Mouse (Mus musculus) small intestine, adult 2 months (tissue): ENCODE data around the gene Canx. TPM values are rescaled to one million over a fixed set of nuclear protein-coding genes. Genes with fewer than 3 reads are reported as not detected.

ENCODE experiments used
- H3K27ac ChIP-seq: fragments of 200-500 bp; 2 replicates; pipeline ENCODE4 v1.5.1; 2012; ENCODE audit warnings: low read depth, low read length, control low read depth, inconsistent platforms; ENCODE audit not compliant: insufficient read depth
- H3K27me3 ChIP-seq: fragments of 200-500 bp; 2 replicates; pipeline ENCODE4 v1.6.1; 2012; ENCODE audit warnings: mild to moderate bottlenecking, moderate library complexity, low read length, inconsistent platforms; ENCODE audit not compliant: control insufficient read depth, insufficient read depth
- H3K36me3 ChIP-seq: fragments of 200-500 bp; 2 replicates; pipeline ENCODE4 v1.6.1; 2012; ENCODE audit warnings: mild to moderate bottlenecking, low read length, control low read depth, inconsistent platforms; ENCODE audit not compliant: control insufficient read depth, insufficient read depth
- H3K4me1 ChIP-seq: fragments of 200-500 bp; 2 replicates; pipeline ENCODE4 v1.6.1; 2012; ENCODE audit warnings: low read length, inconsistent platforms, mixed read lengths; ENCODE audit not compliant: control insufficient read depth, insufficient read depth, insufficient read length
- H3K4me3 ChIP-seq: fragments of 200-500 bp; 2 replicates; pipeline ENCODE4 v1.5.1; 2012; ENCODE audit warnings: low read depth, mild to moderate bottlenecking, control low read depth, inconsistent platforms, low read length, moderate library complexity
- CTCF ChIP-seq: fragments of 200-500 bp; IDR thresholded peaks from 2 replicates; pipeline ENCODE4 v1.5.1; 2012; ENCODE audit warnings: low read depth, mild to moderate bottlenecking, control low read depth, inconsistent platforms, low read length, moderate library complexity, mixed read lengths; ENCODE audit not compliant: insufficient replicate concordance, insufficient read length; ENCODE audit errors: extremely low read depth
- POLR2A ChIP-seq: fragments of 200-500 bp; IDR thresholded peaks from 2 replicates; pipeline ENCODE4 v1.6.1; 2012; ENCODE audit warnings: low read depth, mild to moderate bottlenecking, control low read depth, inconsistent platforms, low read length, moderate library complexity
- WGBS: fragments of 180-500 bp; shearing (Covaris S2); methylation state at CpG from one replicate; pipeline ENCODE4 v1.1.7; 2018; 5-methylcytosine and 5-hydroxymethylcytosine counted together
- polyA plus RNA-seq: library from polyadenylated mRNA; depleted of rRNA; stranded (reverse); fragments of >200 nt; gene quantifications from 2 replicates; pipeline ENCODE4 v1.2.3, GENCODE M21; 2012

Canx gene
- polyA plus RNA-seq, 1 experiment: 31.9 TPM

GRCm38 (mm10) chr11:50263198-50263597 lies 62.3 kb downstream of the Canx start:
- WGBS: 88% methylated on average over 3 of the region's 3 CpGs
- Histone ChIP-seq H3K4me3 (no peak overlapping the region), H3K27me3 (no peaks in the 10 kb centered on the region), H3K36me3 (peaks cover 49% of the 10 kb centered on the region), H3K4me1 (no peaks in the 10 kb centered on the region; the same call in 1 of the 2 replicates), H3K27ac (no peak overlapping the region)
- TF ChIP-seq POLR2A (no peak), CTCF (no peak)

- WGBS: 62% methylated on average over 4 of the region's 4 CpGs
- no peaks in the 10 kb centered on the region; the same call in 1 of the 2 replicates for H3K4me1 ChIP-seq
- no peak overlapping the region for H3K4me3 ChIP-seq
- H3K36me3 ChIP-seq: peaks cover 58% of the 10 kb centered on the region
- no peak overlapping the region for H3K27ac ChIP-seq
- peak; percentile 33; the same call in 1 of the 2 replicates for TF ChIP-seq CTCF
- no peak for TF ChIP-seq POLR2A
- H3K27me3 ChIP-seq: no peaks in the 10 kb centered on the region
Observed at GRCm38 (mm10) chr11:50262020-50262419, 63.5 kb downstream of the Canx start.

- TF ChIP-seq CTCF: no peak
- TF ChIP-seq POLR2A: no peak
- H3K36me3 ChIP-seq: peaks cover 46% of the 10 kb centered on the region
Observed at GRCm38 (mm10) chr11:50258310-50258709, 67.2 kb downstream of the Canx start.

GRCm38 (mm10) chr11:50256615-50257014 lies 68.9 kb downstream of the Canx start:
- H3K36me3 ChIP-seq: peaks cover 34% of the 10 kb centered on the region
- H3K4me1 ChIP-seq: no peaks in the 10 kb centered on the region
- H3K27ac ChIP-seq: no peak overlapping the region
- H3K27me3 ChIP-seq: no peaks in the 10 kb centered on the region
- H3K4me3 ChIP-seq: no peak overlapping the region
- no peak for TF ChIP-seq POLR2A
- no peak for TF ChIP-seq CTCF
- WGBS: 74% methylated on average over 7 of the region's 7 CpGs

More at GRCm38 (mm10) chr11:50258310-50258709, 67.2 kb downstream of the Canx start:
- Histone ChIP-seq H3K27me3 (no peaks in the 10 kb centered on the region), H3K4me3 (no peak overlapping the region), H3K27ac (no peak overlapping the region), H3K4me1 (no peaks in the 10 kb centered on the region)
- WGBS: 78% methylated on average over 7 of the region's 7 CpGs

GRCm38 (mm10) chr11:50254010-50254580 lies 71.4 kb downstream of the Canx start:
- H3K4me1 ChIP-seq: no peaks in the 10 kb centered on the region
- peaks cover 27% of the 10 kb centered on the region for H3K36me3 ChIP-seq
- no peaks in the 10 kb centered on the region for H3K27me3 ChIP-seq
- TF ChIP-seq CTCF (no peak), POLR2A (no peak)
- no peak overlapping the region for H3K27ac ChIP-seq
- WGBS: 85% methylated on average over 12 of the region's 12 CpGs
- H3K4me3 ChIP-seq: no peak overlapping the region

- H3K4me1 ChIP-seq: no peaks in the 10 kb centered on the region
- H3K27me3 ChIP-seq: no peaks in the 10 kb centered on the region
- WGBS: 42% methylated on average over 1 of the region's 1 CpGs
- H3K27ac ChIP-seq: no peak overlapping the region
- H3K4me3 ChIP-seq: no peak overlapping the region
- H3K36me3 ChIP-seq: peaks cover 21% of the 10 kb centered on the region
- TF ChIP-seq POLR2A (no peak), CTCF (no peak)
Observed at GRCm38 (mm10) chr11:50253393-50253792, 72.1 kb downstream of the Canx start.

- no peaks in the 10 kb centered on the region for H3K27me3 ChIP-seq
- no peak overlapping the region for H3K27ac ChIP-seq
- no peak overlapping the region for H3K4me3 ChIP-seq
- H3K4me1 ChIP-seq: no peaks in the 10 kb centered on the region
- no peak for TF ChIP-seq POLR2A
- peaks cover 15% of the 10 kb centered on the region for H3K36me3 ChIP-seq
- WGBS: 64% methylated on average over 11 of the region's 11 CpGs
Observed at GRCm38 (mm10) chr11:50252684-50253265, 72.7 kb downstream of the Canx start.
